Mouse (Mus musculus): Measurements from ENCODE around the gene Sgsm3. TPM values are rescaled to one million over a fixed set of nuclear protein-coding genes. Genes with fewer than 3 reads are reported as not detected.

Sgsm3 gene
- polyA plus RNA-seq, 1 experiment from 2014 or later, result 35.5 TPM

DNA sequence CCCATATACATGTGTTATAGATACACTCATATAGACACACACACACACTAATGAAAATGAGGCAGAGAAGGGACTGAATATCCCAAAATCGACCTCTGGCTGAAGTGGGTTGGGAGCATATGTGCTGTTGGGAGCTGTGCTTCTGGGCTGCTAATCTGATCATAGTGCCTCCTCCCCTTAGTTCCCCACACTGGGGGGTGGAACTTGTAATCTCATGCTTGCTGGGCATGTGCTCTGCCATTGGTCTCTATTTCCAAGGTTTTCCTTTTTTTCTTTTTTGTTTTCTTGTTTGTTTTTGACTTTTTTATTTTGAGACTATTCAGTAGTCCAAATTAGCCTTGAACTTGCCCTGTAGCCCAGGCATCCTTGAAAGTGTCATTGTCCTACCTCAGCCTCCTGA lies 10.8 kb downstream of the Sgsm3 start:
- H3K27me3 ChIP-seq, result no peaks in the 10 kb centered on the region
- H3K4me2 ChIP-seq, result no peak overlapping the region
- no peak overlapping the region for H3K4me3 ChIP-seq (replicated peaks)
- ATAC-seq (ENCODE audit: low FRiP score), result no peak
- no peaks in the 10 kb centered on the region for H3K9me3 ChIP-seq
- H3K9ac ChIP-seq, result no peak overlapping the region
- H3K27ac ChIP-seq, result no peak overlapping the region
- H3K4me1 ChIP-seq, result no peaks in the 10 kb centered on the region
- no peaks in the 10 kb centered on the region for H3K36me3 ChIP-seq (replicated peaks)
- 68% methylated on average over 1 of the region's 1 CpGs for WGBS

DNA sequence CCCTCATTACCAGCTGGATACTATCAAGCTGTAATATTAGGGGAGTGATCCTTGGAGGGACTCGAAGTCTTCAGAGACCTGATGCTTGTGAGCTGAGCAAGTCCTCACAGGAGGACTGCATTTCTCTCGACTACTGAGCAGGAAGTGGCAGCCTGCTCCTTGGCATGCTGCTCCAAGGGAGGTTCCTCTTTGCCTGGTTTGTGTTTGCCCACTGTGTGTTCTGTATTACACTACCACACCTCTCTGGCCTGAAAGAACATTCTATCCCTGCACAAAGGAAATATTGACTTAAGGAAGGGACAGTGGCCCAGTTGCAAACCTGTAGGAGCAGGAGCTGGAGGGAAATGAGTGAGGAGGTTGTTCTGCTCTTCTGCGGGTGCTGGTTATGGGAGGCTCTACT lies 12.1 kb downstream of the Sgsm3 start:
- Histone ChIP-seq H3K36me3 (replicated peaks) (no peaks in the 10 kb centered on the region), H3K4me1 (no peaks in the 10 kb centered on the region), H3K27ac (no peak overlapping the region), H3K4me2 (no peak overlapping the region), H3K9me3 (no peaks in the 10 kb centered on the region), H3K27me3 (no peaks in the 10 kb centered on the region), H3K9ac (no peak overlapping the region), H3K4me3 (replicated peaks) (no peak overlapping the region)
- WGBS, result 78% methylated on average over 3 of the region's 3 CpGs
- no peak for ATAC-seq (ENCODE audit: low FRiP score)

GRCm38 (mm10) chr15:80994959-80995358 lies 17.4 kb downstream of the Sgsm3 start:
- no peak for ATAC-seq (ENCODE audit: low FRiP score)
- WGBS, result 88% methylated on average over 5 of the region's 5 CpGs
- H3K4me3 ChIP-seq (replicated peaks), result no peak overlapping the region
- H3K27me3 ChIP-seq, result no peaks in the 10 kb centered on the region
- no peak overlapping the region for H3K9ac ChIP-seq
- H3K4me2 ChIP-seq, result no peak overlapping the region
- H3K4me1 ChIP-seq, result no peaks in the 10 kb centered on the region
- H3K27ac ChIP-seq, result no peak overlapping the region
- H3K9me3 ChIP-seq, result no peaks in the 10 kb centered on the region
- no peaks in the 10 kb centered on the region for H3K36me3 ChIP-seq (replicated peaks)

DNA sequence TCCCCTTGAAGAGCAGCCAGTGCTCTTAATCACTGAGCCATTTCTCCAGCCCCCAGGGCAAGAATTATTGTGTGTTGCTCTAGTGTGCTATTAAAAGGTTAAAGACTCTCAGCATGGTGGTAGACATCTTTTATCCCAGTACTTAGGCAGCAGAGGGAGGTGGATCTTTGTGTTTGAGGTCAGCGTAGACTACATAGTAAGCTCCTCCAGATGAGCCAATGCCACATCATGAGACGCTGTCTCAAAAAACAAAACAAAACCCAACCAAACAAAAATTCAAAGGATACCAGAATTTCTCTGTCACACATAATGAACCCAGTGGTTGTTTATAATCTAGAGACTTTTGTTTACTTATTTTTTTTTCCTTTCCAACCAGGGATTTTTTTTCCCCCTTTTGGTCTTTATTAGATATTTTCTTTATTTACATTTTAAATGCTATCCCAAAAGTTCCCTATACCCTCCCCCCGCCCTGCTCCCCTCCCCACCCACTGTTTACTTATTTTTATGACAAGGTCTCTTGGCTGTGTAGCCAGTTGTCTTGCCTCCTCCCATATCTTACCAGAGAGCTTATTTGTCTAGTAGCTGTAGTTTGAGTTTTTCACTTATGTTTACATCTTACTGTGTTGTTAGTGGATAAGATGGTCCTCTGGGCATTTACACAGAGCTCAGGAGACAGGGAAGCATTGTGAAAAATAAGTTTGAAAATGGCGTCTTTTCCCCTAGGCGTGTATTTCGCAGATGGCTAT lies 18.7 kb downstream of the Sgsm3 start:
- Histone ChIP-seq H3K4me3 (replicated peaks) (no peak overlapping the region), H3K4me1 (0 out of 2 replicates have a peak, but pooled peaks cover 4% of the 10 kb centered on the region), H3K4me2 (no peak overlapping the region), H3K27me3 (no peaks in the 10 kb centered on the region), H3K9ac (no peak overlapping the region), H3K36me3 (replicated peaks) (no peaks in the 10 kb centered on the region), H3K9me3 (no peaks in the 10 kb centered on the region), H3K27ac (no peak overlapping the region)
- no peak for ATAC-seq (ENCODE audit: low FRiP score)
- 84% methylated on average over 6 of the region's 6 CpGs for WGBS

DNA sequence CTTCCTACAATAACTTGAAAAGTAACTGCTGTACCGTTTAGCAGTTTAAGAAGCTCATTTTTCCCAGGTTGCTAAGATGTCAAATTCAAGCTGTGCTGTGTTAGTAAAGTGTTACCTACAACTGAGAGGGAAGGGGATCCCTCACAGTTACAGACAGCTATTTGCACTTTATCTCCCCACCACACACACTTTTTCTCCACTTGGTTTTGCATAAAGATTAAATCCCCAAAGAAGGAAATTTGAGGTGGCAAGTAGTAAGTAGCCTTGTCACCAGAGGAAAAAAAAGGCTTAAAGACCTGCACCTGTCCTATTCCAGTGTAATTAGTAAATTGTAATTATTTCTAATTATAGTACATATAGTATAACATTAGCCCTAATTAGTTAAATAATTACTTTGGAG lies 19.5 kb downstream of the Sgsm3 start:
- H3K9me3 ChIP-seq, result no peaks in the 10 kb centered on the region
- H3K27me3 ChIP-seq, result no peaks in the 10 kb centered on the region
- 76% methylated on average over 1 of the region's 1 CpGs for WGBS
- ATAC-seq (ENCODE audit: low FRiP score), result no peak
- no peak overlapping the region for H3K4me2 ChIP-seq
- no peak overlapping the region for H3K9ac ChIP-seq
- H3K27ac ChIP-seq, result no peak overlapping the region
- H3K4me3 ChIP-seq (replicated peaks), result no peak overlapping the region
- H3K36me3 ChIP-seq (replicated peaks), result no peaks in the 10 kb centered on the region
- H3K4me1 ChIP-seq, result 0 out of 2 replicates have a peak, but pooled peaks cover 4% of the 10 kb centered on the region

DNA sequence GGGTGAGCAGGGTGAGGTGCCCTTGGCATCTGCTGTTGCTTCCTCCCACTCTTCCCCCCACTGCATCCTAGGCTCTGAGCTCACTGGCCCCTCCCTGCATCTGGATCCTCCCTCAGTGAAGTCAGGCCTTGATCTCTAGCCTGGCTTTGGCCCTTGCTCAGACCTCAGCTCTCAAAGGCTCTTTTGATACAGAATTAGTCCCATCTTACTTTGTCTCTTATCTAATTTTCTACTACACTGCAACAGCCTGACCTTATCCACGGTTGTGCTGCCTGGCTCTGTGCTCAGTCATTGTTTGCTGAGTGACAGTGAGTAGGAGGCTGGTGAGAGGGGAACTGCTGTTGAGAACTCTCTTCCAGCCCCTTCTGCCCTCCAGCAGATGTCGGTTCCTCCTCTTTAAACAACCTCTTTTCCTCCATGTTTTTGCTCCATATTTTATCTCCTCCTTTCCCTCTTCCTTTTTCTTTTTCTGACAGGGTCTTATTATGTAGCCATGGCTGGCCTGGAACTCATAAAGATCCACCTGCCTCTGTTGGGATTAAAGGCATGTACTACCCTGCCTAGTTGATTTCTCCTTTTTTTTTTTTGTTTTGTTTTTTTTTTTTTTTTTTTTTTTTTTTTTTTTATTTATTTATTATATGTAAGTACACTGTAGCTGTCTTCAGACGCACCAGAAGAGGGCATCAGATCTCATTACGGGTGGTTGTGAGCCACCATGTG lies 23.0 kb downstream of the Sgsm3 start:
- H3K9me3 ChIP-seq, result no peaks in the 10 kb centered on the region
- H3K27me3 ChIP-seq, result no peaks in the 10 kb centered on the region
- H3K4me1 ChIP-seq, result 0 out of 2 replicates have a peak, but pooled peaks cover 4% of the 10 kb centered on the region
- no peak for ATAC-seq (ENCODE audit: low FRiP score)
- no peak overlapping the region for H3K9ac ChIP-seq
- H3K4me2 ChIP-seq, result no peak overlapping the region
- no peak overlapping the region for H3K4me3 ChIP-seq (replicated peaks)
- no peak overlapping the region; the same call in 1 of the 2 replicates for H3K27ac ChIP-seq
- 51% methylated on average over 3 of the region's 4 CpGs for WGBS
- H3K36me3 ChIP-seq (replicated peaks), result peaks cover 8% of the 10 kb centered on the region; the same call in 1 of the 2 replicates

DNA sequence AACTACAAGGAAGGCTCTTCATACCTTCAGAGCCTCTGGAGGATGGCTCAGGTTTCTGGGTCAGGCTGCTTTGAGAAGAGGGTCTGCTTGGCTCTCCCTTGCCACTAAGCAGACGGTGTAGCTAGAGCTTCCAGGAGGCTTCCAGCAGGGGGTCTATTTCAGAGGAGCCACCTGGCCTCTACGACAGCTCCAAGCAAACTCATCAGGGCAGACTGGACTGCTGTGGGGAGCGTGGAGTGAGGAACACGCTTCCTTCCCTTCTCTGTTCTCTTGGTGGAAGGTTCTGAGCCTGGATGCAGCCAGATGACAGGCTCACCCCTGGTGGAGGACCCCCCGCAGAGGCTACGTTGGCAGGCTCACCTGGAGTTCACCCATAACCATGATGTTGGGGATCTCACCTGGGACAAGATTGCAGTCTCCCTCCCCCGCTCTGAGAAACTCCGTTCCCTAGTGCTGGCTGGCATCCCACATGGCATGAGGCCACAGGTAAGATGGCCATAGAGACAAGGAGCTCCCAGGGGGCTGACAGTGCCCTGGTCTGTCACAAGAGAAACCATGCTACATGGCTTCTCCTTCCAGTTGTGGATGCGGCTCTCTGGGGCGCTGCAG lies 28.7 kb downstream of the Sgsm3 start:
- Histone ChIP-seq H3K27ac (no peak overlapping the region), H3K9ac (no peak overlapping the region), H3K4me1 (no peaks in the 10 kb centered on the region), H3K4me2 (no peak overlapping the region), H3K9me3 (no peaks in the 10 kb centered on the region), H3K36me3 (replicated peaks) (peaks cover 47% of the 10 kb centered on the region), H3K4me3 (replicated peaks) (no peak overlapping the region), H3K27me3 (no peaks in the 10 kb centered on the region)
- no peak for ATAC-seq (ENCODE audit: low FRiP score)
- 89% methylated on average over 10 of the region's 10 CpGs for WGBS

DNA sequence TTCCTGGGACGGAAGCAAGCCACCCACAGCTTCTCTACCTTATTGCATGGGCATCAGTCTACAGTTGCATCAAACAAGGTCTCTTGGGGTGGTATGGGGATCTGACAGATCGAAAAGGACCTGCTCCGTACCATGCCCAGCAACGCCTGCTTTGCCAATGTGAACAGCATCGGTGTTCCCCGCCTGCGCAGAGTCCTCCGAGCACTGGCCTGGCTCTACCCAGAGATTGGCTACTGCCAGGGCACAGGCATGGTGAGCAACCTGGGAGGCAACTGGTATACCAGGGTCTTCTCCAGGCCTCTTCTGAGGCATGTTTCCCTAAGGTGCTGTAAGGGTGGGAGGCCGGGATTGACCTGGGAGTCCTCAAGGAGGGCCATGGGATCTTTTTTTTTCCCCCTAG lies 29.8 kb downstream of the Sgsm3 start:
- ATAC-seq (ENCODE audit: low FRiP score), result no peak
- Histone ChIP-seq H3K9ac (no peak overlapping the region), H3K4me2 (no peak overlapping the region), H3K4me3 (replicated peaks) (no peak overlapping the region), H3K36me3 (replicated peaks) (peaks cover 58% of the 10 kb centered on the region), H3K4me1 (no peaks in the 10 kb centered on the region), H3K27ac (no peak overlapping the region), H3K27me3 (no peaks in the 10 kb centered on the region), H3K9me3 (no peaks in the 10 kb centered on the region)
- WGBS, result 92% methylated on average over 9 of the region's 9 CpGs

DNA sequence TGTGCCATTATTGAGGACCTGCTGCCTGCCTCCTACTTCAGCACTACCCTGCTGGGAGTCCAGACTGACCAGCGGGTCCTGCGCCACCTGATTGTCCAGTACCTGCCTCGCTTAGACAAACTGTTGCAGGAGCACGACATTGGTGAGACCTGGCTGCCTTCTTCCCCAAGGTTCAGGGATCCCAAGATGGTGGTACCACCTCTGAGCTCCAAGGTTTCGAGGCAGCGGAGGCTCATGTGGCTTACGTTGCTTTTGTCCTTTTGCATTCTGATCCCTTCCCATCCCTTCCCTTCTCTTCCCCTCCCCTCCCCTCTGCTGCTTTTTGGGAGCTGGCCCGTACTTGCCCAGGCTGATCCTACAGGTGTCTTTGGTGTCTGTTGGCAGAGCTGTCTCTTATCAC lies 30.3 kb downstream of the Sgsm3 start:
- no peak for ATAC-seq (ENCODE audit: low FRiP score)
- WGBS, result 90% methylated on average over 8 of the region's 8 CpGs
- H3K36me3 ChIP-seq (replicated peaks), result peaks cover 63% of the 10 kb centered on the region

DNA sequence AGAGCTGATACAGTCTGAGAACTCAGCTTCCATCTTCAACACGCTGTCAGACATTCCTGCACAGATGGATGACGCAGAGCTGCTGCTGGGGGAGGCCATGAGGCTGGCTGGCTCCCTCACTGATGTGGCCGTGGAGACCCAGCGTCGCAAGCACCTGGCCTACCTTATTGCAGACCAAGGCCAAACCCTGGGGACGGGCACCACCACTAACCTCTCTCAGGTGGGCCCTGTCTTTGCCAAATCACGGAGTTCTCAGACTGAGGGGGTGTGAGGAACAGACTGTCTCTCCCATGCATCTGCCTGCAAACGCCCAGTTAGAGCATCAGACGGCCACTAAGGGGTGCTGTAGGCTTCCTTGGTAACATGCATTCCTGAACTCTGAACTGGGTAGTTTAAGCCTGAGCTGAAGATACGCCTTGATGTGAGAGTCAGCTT lies 31.1 kb downstream of the Sgsm3 start:
- no peak overlapping the region for H3K27ac ChIP-seq
- no peak for ATAC-seq (ENCODE audit: low FRiP score)
- H3K4me1 ChIP-seq, result no peaks in the 10 kb centered on the region
- H3K9me3 ChIP-seq, result no peaks in the 10 kb centered on the region
- 67% methylated on average over 10 of the region's 10 CpGs for WGBS
- H3K9ac ChIP-seq, result no peak overlapping the region
- no peak overlapping the region for H3K4me2 ChIP-seq
- no peaks in the 10 kb centered on the region for H3K27me3 ChIP-seq
- H3K4me3 ChIP-seq (replicated peaks), result no peak overlapping the region
- H3K36me3 ChIP-seq (replicated peaks), result peaks cover 66% of the 10 kb centered on the region

More for the DNA sequence above, 30.3 kb downstream of the Sgsm3 start:
- Histone ChIP-seq H3K4me3 (replicated peaks) (no peak overlapping the region), H3K27ac (no peak overlapping the region), H3K9me3 (no peaks in the 10 kb centered on the region), H3K4me2 (no peak overlapping the region), H3K9ac (no peak overlapping the region), H3K4me1 (no peaks in the 10 kb centered on the region), H3K27me3 (no peaks in the 10 kb centered on the region)

- WGBS, result 84% methylated on average over 7 of the region's 7 CpGs
- H3K27ac ChIP-seq, result peak overlapping the region; percentile 11; the same call in 1 of the 2 replicates
- H3K36me3 ChIP-seq (replicated peaks), result peaks cover 77% of the 10 kb centered on the region
These were observed 32.5 kb downstream of the Sgsm3 start for GRCm38 (mm10) chr15:81010114-81010513.

GRCm38 (mm10) chr15:81011523-81011922 lies 34.0 kb downstream of the Sgsm3 start:
- no peaks in the 10 kb centered on the region for H3K9me3 ChIP-seq
- no peaks in the 10 kb centered on the region for H3K4me1 ChIP-seq
- ATAC-seq (ENCODE audit: low FRiP score), result no peak
- H3K36me3 ChIP-seq (replicated peaks), result peaks cover 90% of the 10 kb centered on the region
- H3K9ac ChIP-seq, result no peak overlapping the region
- no peaks in the 10 kb centered on the region for H3K27me3 ChIP-seq
- H3K4me3 ChIP-seq (replicated peaks), result no peak overlapping the region
- H3K27ac ChIP-seq, result no peak overlapping the region
- WGBS, result 75% methylated on average over 3 of the region's 3 CpGs
- H3K4me2 ChIP-seq, result no peak overlapping the region

More at GRCm38 (mm10) chr15:81010114-81010513, 32.5 kb downstream of the Sgsm3 start:
- no peak for ATAC-seq (ENCODE audit: low FRiP score)
- no peaks in the 10 kb centered on the region for H3K9me3 ChIP-seq
- H3K4me2 ChIP-seq, result no peak overlapping the region
- H3K4me1 ChIP-seq, result no peaks in the 10 kb centered on the region
- no peaks in the 10 kb centered on the region for H3K27me3 ChIP-seq
- no peak overlapping the region for H3K9ac ChIP-seq
- no peak overlapping the region for H3K4me3 ChIP-seq (replicated peaks)

Measured in forebrain, embryonic 12.5 days (tissue).